Mouse (Mus musculus) adrenal gland, postnatal 36 days (tissue): ENCODE measurements around the gene Rnf167. TPM values are rescaled to one million over a fixed set of nuclear protein-coding genes. Genes with fewer than 3 reads are reported as not detected.
A peak's percentile ranks its signal among the peaks of the same experiment; 100 is the strongest.

Experiments
- DNase-seq, 2 experiments: peaks; one replicate each; pipeline ENCODE4 v3.0.0; 2021; ENCODE audit warnings: mixed read lengths in 1 of 2
- total RNA-seq, 2 experiments: library from RNA; stranded (reverse); gene quantifications; 2 replicates each; pipeline ENCODE4 v1.2.3; 2021

The Rnf167 gene
- total RNA-seq, 2 experiments from 2014 or later: 83.6 to 83.8 TPM

DNA sequence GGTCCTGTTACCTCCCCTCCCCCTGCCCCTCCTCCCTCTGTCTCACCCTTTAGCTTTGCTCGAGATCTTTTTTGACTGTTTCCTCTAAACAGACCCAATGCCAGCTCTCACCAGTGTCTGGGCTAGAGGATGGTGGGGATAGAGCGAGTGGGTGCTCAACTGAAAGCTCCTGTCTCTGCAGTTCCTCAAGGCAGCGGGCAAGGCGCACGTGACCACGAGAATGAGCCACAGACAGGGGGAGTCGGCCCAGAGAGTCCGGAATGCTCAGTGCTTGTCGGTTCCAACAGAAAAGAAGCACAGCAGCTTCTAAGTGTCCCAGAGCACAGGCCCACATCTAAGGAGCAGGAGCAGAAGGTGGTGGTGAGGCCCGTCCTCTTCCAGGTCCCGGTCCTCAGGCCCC lies 27.5 kb downstream of the Rnf167 start:
- DNase-seq: no peak

DNA sequence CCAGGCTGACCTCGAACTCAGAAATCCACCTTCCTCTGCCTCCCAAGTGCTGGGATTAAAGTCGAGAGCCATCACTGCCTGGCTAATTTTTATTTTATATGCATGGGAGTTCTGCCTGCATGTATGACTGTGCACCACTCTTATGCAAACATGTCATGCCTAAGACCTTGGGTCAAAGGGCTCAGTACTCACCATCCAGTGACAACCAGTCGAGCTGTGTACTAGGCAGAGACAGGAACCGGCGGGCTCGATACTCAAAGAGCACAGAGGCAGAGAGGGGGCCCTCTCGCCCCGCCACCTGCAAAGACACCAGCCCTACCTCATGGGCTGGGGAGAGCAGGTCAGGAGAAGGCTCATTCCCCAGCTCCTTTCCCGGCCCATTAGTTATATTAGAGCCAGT lies 31.1 kb downstream of the Rnf167 start:
- no peak for DNase-seq

DNA sequence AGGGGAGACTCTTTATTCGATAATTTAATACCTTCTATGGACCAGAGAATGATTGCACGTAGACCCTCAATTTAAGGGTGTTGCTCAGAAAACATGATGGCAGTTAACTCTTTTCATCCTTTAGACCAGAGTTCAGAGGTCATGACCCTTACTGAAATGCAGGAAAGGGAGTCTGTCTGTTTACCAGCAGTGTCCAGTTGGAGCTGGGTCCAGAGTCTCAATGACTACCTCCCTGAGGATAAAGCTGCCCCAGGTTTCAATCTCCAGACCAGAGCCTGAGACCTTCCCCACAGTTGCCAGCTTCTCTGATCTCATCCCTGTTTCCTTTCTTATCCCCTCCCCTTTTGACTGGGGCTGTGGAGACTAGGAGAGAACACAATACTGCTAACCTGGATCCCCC lies 31.5 kb downstream of the Rnf167 start:
- no peak for DNase-seq

DNA sequence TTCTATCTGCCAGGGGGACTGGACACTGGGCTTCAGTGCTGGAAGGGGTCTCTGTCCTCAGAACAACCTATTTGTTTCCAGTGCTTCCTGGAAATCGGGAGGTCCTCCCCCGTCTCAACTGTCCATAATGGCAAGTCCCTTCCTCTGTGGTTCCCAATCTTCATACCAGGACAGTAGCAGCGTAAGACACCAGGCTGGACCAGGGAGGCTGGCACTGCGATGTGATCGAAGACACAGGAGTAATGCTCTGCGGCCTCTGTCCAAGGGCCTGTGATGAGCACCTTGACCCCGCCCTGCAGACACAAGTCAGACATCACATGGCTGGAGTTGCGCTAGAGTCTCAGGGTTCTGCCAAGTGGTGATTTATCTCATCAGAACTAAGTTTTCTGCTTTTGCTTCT lies 32.3 kb downstream of the Rnf167 start:
- DNase-seq: no peak

DNA sequence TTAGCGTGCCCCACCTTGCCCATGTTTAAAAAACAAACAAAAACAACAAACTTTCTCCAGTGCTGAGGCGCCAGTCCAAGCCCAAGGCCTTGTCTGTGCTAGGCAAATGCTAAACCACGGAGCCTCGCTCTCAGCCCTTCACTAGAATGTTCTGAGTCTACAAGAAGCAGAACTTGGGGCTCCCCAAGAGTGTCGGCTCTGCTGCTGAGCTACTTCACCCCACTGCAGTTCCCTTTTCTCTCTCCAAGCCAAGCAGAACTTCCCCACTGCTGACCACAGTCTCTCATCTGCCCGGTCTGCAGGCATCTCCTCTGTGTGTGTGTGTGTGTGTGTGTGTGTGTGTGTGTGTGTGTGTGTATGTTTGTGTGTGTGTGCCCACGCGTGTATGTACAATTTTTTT lies 32.9 kb downstream of the Rnf167 start:
- DNase-seq: no peak

DNA sequence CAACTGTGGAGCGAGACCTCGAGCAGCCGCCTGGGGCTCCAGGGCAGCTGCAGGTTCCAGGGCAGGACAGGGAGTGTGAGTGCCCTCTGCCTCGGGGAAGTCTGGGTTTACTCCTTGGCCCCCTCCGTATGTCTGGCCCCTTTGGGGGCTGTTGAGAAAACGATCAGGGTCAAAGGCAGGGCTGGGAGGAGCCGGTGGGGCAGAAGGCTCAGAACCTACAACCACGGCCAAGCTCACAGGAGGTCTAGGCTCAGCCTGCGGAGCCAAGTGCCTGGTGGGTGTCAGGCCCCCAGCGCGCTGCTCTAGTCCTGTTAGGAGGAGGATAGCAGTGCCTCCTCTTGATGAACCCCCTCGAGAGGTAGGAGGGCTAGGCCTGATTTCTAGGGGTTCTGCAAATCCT lies 34.1 kb downstream of the Rnf167 start:
- DNase-seq: no peak

DNA sequence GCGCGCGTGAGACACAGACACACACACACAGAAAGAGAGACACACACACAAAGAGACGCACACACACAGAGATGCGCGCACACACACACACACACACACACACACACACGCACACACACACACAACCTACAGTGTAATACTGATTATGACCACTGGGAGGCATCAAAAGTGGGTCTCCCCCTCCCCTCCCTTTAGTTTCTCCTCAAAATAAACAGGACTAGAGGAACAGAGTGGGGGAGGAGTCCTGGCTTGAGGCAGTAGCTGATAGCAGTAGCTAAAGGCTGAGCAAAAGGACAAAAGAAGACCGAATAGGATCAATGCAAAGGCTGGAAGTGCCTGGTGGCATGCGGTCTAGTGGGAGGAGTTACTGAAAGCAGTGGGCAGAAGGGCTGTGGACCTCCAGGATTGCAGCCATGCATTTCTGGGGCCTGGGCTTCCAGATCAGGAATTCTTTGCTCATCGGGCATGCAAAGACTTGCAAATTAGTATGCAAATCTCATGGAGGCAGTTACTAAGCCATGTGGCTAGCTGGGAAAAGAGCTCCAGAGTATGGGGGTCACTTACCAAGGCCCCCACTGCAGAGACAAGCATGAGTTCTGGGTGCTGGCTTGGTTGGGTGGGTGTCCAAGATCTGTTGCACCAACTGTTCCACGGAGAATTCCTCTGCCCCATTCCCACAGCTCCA lies 35.0 kb downstream of the Rnf167 start:
- DNase-seq: no peak

DNA sequence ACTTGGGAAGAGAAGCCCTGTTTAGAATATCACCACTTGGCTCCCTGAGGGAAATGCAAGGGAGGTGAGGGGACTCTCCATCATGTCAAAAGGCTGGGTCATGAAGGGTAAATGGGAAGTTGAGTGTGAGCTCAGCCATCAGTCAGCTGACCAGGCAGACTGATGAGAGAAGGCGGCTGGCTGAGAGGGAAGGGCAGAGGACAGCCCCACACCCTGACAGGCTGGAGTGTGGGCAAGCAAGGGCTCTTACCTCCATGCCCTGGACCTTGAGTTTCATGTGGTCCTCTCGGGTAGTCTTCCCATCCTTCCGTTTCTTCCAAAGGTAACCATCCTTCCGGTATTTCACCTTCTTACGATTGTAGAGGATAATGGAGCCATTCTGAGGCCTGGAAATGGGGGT lies 36.6 kb downstream of the Rnf167 start:
- DNase-seq: no peak

DNA sequence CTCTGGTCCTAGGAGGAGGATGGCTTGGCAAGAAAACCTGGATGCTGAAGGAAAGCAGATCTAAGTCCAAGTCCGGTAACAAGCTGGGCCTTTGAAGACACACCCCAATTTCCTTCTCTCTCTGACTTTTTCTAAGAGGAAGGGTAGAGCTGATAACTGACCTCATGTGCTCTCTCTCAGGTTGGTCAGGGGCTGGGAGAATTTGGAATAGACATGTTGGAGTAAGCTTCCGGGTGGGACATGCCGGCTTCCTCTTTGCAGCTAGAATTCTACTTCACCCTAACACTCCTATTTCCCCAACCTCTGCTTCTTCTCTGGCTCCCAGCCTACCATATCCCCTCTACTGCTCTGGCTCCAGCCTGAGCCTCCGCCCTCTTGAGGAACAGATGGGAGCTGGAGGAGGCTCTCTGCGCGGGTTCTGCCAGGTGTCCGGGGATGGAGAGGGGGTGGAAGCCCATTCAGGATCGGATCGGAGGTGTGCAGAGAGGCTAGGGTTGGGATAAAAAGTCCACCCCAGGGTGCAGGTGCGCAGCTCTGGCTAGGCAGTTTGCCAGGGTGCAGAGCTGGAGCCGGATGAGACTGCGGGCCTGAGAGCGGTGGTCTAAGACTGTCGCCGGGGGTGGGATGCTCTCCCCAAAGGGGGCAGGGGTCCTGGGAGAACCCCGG lies 40.0 kb downstream of the Rnf167 start:
- DNase-seq: peak; percentile 50 to 57

DNA sequence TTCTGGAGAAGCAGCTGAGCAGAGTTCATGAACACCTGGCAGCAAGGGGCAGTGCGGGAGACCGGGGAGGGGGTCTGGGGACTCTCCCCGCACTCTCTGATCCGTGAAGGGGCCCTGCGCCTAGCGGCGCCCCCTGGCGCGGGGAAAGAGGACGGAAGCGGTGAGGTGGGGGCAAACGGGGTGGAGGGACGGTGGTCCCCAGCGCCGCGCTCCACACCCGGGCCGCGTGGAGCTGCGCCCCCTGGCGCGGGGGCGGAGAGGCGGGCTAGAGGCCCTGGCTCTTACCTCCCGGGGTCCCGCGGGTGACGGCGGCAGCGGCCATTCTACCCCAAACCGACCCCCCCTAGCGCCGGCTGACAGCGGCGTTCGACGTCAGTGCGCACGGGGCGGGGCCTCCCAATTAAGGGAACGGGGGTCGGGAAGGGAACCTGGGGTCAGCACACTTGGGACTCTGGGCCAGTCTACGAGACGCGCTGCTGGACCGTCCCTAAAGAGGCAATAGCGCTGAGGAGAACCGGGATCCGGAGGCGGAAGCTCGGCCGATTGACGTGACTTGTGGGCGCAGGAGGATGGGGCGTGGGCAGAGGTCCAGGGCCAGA lies 40.7 kb downstream of the Rnf167 start, which contains the start of gene Camta2:
Gene Camta2 (minus strand): TSS at position 505 of the 599 bp plus-strand sequence.
- peak; percentile 91 to 95 for DNase-seq

DNA sequence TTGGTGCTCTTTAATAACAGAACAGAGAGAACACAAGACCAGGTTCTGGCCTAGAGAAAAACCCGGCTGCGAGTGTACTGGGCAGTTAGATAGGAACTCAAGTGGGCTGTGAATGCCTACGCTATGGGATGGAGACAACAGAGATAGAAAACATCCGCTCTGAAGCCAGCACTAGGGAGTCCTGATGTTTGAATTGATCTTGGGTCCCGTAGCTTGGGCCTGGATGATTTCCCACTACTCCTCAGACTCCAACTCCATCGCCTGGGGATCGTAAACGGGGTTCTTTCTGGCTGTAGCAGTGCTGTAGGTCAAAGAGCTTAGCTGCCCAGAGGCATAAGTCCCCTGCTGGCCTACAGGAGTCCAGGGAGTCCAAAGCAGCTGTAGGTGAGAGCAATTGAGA lies 41.3 kb downstream of the Rnf167 start:
- DNase-seq: no peak

DNA sequence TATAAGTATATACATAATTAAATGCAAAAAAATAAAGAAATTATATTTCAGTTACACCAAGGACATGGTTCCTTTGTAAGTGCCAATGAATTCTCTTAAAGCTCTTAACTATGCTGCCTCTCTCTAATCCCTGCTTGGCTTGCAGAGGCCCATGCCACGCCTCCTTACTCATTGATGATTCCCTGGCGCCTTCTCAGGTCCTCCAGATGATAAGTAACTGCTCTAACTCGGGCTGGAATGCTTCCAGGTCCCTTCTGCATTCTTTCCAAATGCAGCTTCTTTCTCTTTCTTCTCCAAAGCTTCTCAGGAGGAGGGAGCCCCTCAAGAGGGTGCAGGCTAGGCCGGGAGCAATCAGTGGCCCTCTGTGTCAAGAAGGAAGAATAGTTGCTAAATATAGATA lies 42.5 kb downstream of the Rnf167 start:
- DNase-seq: no peak

DNA sequence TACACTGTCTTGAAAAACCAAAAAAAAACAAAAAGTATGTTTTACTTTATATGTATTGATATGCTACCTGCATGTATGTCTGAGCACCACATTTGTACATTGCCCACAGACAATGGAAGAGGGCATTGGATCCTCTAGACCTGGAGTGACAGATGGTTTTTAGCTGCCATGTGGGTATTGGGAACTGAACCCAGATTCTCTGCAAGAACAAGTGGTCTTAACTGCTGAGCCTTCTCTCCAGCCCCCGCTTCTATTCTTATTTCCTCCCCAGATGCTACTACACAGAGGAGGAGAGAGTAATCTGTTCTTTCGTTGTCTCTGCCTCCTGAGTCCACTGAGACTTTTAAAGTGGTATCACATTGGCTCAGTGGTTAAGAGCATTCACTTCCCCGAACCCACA lies 46.5 kb downstream of the Rnf167 start:
- no peak for DNase-seq

DNA sequence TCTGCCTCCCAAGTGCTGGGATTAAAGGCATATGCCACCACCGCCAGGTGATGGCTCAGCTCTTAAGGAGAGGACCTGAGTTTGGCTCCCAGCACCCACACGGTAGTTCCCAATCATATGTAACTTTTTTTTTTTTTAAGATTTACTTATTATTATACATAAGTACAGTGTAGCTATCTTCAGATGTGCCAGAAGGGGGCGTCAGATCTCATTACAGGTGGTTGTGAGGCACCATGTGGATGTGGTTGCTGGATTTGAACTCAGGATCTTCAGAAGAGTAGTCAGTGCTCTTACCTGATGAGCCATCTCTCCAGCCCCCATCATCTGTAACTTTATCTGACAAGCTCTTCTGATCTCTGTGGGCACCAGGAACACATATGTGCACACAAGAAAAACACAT lies 50.3 kb downstream of the Rnf167 start:
- no peak for DNase-seq

DNA sequence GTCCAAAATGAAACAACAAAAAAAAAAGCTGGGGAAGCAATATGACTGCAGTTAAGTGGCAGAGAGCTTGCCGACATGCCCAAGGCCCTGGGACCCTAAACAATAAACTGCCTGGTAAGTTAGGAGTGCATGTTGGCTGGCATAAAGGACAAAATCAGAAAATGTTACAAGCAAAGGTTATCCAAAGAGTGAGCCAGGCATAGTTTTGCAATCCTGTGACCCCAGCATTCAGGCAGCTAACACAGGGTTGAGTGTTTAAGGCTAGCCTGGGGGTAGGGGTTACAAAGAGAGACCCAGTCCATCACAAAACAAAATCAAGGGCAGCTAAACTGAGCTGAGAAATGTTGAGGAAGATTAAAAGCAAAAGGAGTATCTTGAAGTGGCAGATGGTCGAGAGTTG lies 52.0 kb downstream of the Rnf167 start:
- DNase-seq: no peak

DNA sequence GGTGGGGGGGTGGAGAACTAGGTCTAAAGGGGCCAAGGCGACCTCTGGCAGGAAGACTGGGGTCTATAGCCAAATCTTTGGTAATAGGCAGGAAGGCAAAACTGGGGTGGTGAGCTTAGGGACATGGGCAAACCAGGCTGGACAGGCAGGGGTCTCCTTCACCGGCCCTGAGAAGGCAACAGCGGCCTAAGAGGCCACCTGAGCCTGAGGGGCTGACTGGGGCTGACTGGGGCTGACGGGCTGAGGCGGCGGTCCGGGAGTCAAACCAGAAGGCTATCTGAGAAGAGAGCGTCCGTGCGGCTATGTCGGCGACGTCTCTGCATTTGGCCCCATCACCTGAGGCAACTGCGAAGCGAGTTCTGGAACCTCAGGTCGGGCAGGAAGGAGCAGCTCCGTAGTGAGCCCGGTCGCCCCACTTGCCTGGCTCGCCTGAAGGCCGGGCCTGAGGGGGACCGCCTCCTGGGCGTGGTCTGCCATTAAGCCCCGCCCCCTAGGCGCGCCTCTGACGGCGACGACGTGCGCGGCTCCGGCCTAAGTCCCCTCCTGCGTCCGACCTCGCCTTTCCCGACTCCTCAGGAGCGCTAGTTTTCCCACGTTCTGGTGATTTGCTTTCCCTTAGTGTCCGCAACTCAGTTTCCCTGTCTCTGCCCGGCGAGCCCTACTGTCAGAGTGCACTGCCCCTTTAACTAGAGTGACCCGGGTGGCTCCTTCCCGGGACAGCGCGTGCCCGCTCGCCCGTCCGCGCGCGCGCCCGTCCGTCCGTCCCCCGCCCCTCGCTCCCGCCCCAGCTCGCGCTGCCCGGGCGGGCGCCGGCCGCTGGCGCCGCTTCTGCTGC lies 52.9 kb downstream of the Rnf167 start, which contains the start of the genes Inca1 and Kif1c:
Gene Inca1 (minus strand): TSS at position 434 of the 835 bp plus-strand sequence.
Gene Kif1c (plus strand): TSS at position 827 of the 835 bp plus-strand sequence.
- peak; percentile 96 to 98 for DNase-seq

DNA sequence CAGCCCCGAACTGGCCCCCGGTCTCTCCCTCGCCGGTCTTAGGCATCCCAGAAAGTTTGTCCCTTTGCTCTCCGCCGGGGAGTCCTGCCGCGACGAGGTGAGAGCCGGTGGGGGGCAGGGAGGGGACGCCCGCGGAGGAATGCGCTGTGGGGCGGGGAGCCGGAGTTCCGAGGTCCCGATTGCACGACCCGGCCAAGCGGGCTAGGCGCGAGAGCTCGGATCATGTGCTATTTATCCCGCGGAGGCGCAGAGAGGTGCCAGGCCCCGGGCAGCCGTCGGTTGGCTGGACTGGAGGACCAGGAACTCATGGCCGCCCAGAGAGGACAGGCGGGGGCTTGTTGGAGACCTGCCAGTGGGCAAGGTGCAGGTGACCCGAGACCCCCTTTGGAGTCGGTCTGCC lies 53.6 kb downstream of the Rnf167 start:
- DNase-seq: peak; percentile 76 to 87

Other genes starting within 250 kb of the Rnf167 start
- gene Pelp1, start 237.2 kb upstream of the Rnf167 start, total RNA-seq: 10 to 100 TPM; 24.6 to 26.0 TPM
- 10 to 100 TPM; 18.5 to 26.6 TPM for gene Arrb2, start 214.6 kb upstream of the Rnf167 start, total RNA-seq
- 10 to 100 TPM; 20.3 to 24.4 TPM for gene Med11, start 195.3 kb upstream of the Rnf167 start, total RNA-seq
- 1 to 10 TPM; 1.4 to 1.8 TPM for gene Zmynd15, start 187.8 kb upstream of the Rnf167 start, total RNA-seq
- 1 to 10 TPM; 7.4 to 8.5 TPM for gene Cxcl16, start 187.3 kb upstream of the Rnf167 start, total RNA-seq
- gene Tm4sf5, start 142.0 kb upstream of the Rnf167 start, total RNA-seq: under 1 TPM in 1 of 2 experiments, not detected in 1; 0.46 TPM
- under 1 TPM in 1 of 2 experiments, not detected in 1; 0.66 TPM for gene Vmo1, start 132.6 kb upstream of the Rnf167 start, total RNA-seq
- not detected for gene Gltpd2, start 128.0 kb upstream of the Rnf167 start, total RNA-seq
- gene Psmb6, start 121.9 kb upstream of the Rnf167 start, total RNA-seq: 100 to 1,000 TPM; 282 to 297 TPM
- gene Gm40193, start 114.3 kb upstream of the Rnf167 start, total RNA-seq: not detected
- gene Pld2, start 107.2 kb upstream of the Rnf167 start, total RNA-seq: 1 to 10 TPM; 8.1 to 8.6 TPM
- 10 to 100 TPM; 39.2 to 42.6 TPM for gene Mink1, start 84.4 kb upstream of the Rnf167 start, total RNA-seq
- not detected for gene 4930544D05Rik, start 31.4 kb upstream of the Rnf167 start, total RNA-seq
- not detected for gene Chrne, start 28.0 kb upstream of the Rnf167 start, total RNA-seq
- gene Gp1ba, start 8.1 kb upstream of the Rnf167 start, total RNA-seq: under 1 TPM in 1 of 2 experiments, not detected in 1; 0.13 TPM
- 100 to 1,000 TPM; 127 to 165 TPM for gene Slc25a11, start 244 bp downstream of the Rnf167 start, total RNA-seq
- 100 to 1,000 TPM; 853 to 925 TPM for gene Pfn1, start 7.4 kb downstream of the Rnf167 start, total RNA-seq
- 10 to 100 TPM; 21.2 to 35.5 TPM for gene Eno3, start 10.0 kb downstream of the Rnf167 start, total RNA-seq
- gene Spag7, start 22.2 kb downstream of the Rnf167 start, total RNA-seq: 10 to 100 TPM; 87.1 to 88.1 TPM
- gene Camta2, start 40.9 kb downstream of the Rnf167 start, total RNA-seq: 10 to 100 TPM; 36.5 to 45.7 TPM
- 10 to 100 TPM in 1 of 2 experiments, 1 to 10 TPM in 1; 9.5 to 12.2 TPM for gene Inca1, start 52.9 kb downstream of the Rnf167 start, total RNA-seq
- 100 to 1,000 TPM; 178 to 195 TPM for gene Kif1c, start 53.3 kb downstream of the Rnf167 start, total RNA-seq
- 1 to 10 TPM; 8.4 to 9.4 TPM for gene Zfp3, start 117.0 kb downstream of the Rnf167 start, total RNA-seq
- 1 to 10 TPM; 1.2 to 1.3 TPM for gene Scimp, start 165.4 kb downstream of the Rnf167 start, total RNA-seq
- 100 to 1,000 TPM; 144 to 170 TPM for gene Rabep1, start 197.5 kb downstream of the Rnf167 start, total RNA-seq